Mouse (Mus musculus): ENCODE measurements around the gene Crtc3. TPM values are rescaled to one million over a fixed set of nuclear protein-coding genes. Genes with fewer than 3 reads are reported as not detected.

Crtc3 gene
- polyA plus RNA-seq, 1 experiment from 2014 or later = 11.2 TPM

GRCm38 (mm10) chr7:80556166-80556565 lies 132.5 kb downstream of the Crtc3 start:
- no peak for DNase-seq (ENCODE audit: low spot score)
- 85% methylated on average over 3 of the region's 3 CpGs for WGBS
- peaks cover 10% of the 10 kb centered on the region for H3K4me1 ChIP-seq
- no peak overlapping the region for H3K27ac ChIP-seq (replicated peaks)
- H3K9me3 ChIP-seq = no peaks in the 10 kb centered on the region
- no peaks in the 10 kb centered on the region for H3K27me3 ChIP-seq (replicated peaks; ENCODE audit: low read depth, poor library complexity, severe bottlenecking)
- H3K36me3 ChIP-seq (replicated peaks) = no peaks in the 10 kb centered on the region
- H3K4me3 ChIP-seq = no peak overlapping the region

- Histone ChIP-seq H3K4me3 (no peak overlapping the region), H3K4me1 (peaks cover 9% of the 10 kb centered on the region), H3K27ac (replicated peaks) (0 out of 2 replicates have a peak overlapping the region, but pooled peaks have one; percentile 69), H3K9me3 (no peaks in the 10 kb centered on the region), H3K36me3 (replicated peaks) (no peaks in the 10 kb centered on the region), H3K27me3 (replicated peaks; ENCODE audit: low read depth, poor library complexity, severe bottlenecking) (no peaks in the 10 kb centered on the region)
- no peak for DNase-seq (ENCODE audit: low spot score)
- WGBS = 75% methylated on average over 3 of the region's 3 CpGs
Observed at GRCm38 (mm10) chr7:80555146-80555545, 133.5 kb downstream of the Crtc3 start.

GRCm38 (mm10) chr7:80554180-80555021 lies 134.3 kb downstream of the Crtc3 start:
- Histone ChIP-seq H3K27ac (replicated peaks) (peak overlapping the region; percentile 69), H3K36me3 (replicated peaks) (no peaks in the 10 kb centered on the region), H3K4me3 (no peak overlapping the region), H3K27me3 (replicated peaks; ENCODE audit: low read depth, poor library complexity, severe bottlenecking) (no peaks in the 10 kb centered on the region), H3K4me1 (peaks cover 9% of the 10 kb centered on the region), H3K9me3 (no peaks in the 10 kb centered on the region)
- peak; percentile 28 for DNase-seq (ENCODE audit: low spot score)
- 64% methylated on average over 22 of the region's 22 CpGs for WGBS

GRCm38 (mm10) chr7:80548513-80549260 lies 140.0 kb downstream of the Crtc3 start:
- H3K4me3 ChIP-seq = no peak overlapping the region
- H3K9me3 ChIP-seq = no peaks in the 10 kb centered on the region
- H3K4me1 ChIP-seq = 0 out of 2 replicates have a peak, but pooled peaks cover 3% of the 10 kb centered on the region
- no peaks in the 10 kb centered on the region for H3K36me3 ChIP-seq (replicated peaks)
- DNase-seq (ENCODE audit: low spot score) = no peak
- H3K27me3 ChIP-seq (replicated peaks; ENCODE audit: low read depth, poor library complexity, severe bottlenecking) = no peaks in the 10 kb centered on the region
- H3K27ac ChIP-seq (replicated peaks) = no peak overlapping the region
- WGBS = 86% methylated on average over 7 of the region's 7 CpGs

GRCm38 (mm10) chr7:80542139-80542831 lies 146.4 kb downstream of the Crtc3 start:
- no peaks in the 10 kb centered on the region for H3K36me3 ChIP-seq (replicated peaks)
- no peak overlapping the region for H3K27ac ChIP-seq (replicated peaks)
- DNase-seq (ENCODE audit: low spot score) = no peak
- H3K9me3 ChIP-seq = no peaks in the 10 kb centered on the region
- 0 out of 2 replicates have a peak, but pooled peaks cover 3% of the 10 kb centered on the region for H3K4me1 ChIP-seq
- H3K4me3 ChIP-seq = no peak overlapping the region
- H3K27me3 ChIP-seq (replicated peaks; ENCODE audit: low read depth, poor library complexity, severe bottlenecking) = no peaks in the 10 kb centered on the region
- WGBS = 85% methylated on average over 7 of the region's 7 CpGs

GRCm38 (mm10) chr7:80539581-80539980 lies 149.1 kb downstream of the Crtc3 start:
- Histone ChIP-seq H3K9me3 (no peaks in the 10 kb centered on the region), H3K27ac (replicated peaks) (no peak overlapping the region), H3K4me1 (0 out of 2 replicates have a peak, but pooled peaks cover 3% of the 10 kb centered on the region), H3K27me3 (replicated peaks; ENCODE audit: low read depth, poor library complexity, severe bottlenecking) (no peaks in the 10 kb centered on the region), H3K36me3 (replicated peaks) (no peaks in the 10 kb centered on the region), H3K4me3 (no peak overlapping the region)
- 65% methylated on average over 5 of the region's 5 CpGs for WGBS
- no peak for DNase-seq (ENCODE audit: low spot score)

Other genes with a start within 250 kb of the Crtc3 start
- gene Blm, start 153.8 kb downstream of the Crtc3 start, polyA plus RNA-seq (2016; fragmentation: Nextera tagmentation; extraction: Ambion mirVana) = 49.6 and 54.6 TPM in 2 replicates
- gene Iqgap1, start 137.1 kb upstream of the Crtc3 start, polyA plus RNA-seq (2016; fragmentation: Nextera tagmentation; extraction: Ambion mirVana) = 29.2 and 29.3 TPM in 2 replicates
- gene Zscan2, start 172.0 kb upstream of the Crtc3 start, polyA plus RNA-seq (2016; fragmentation: Nextera tagmentation; extraction: Ambion mirVana) = 3.0 and 3.5 TPM in 2 replicates
- gene Wdr73, start 212.4 kb upstream of the Crtc3 start, polyA plus RNA-seq (2016; fragmentation: Nextera tagmentation; extraction: Ambion mirVana) = 49.1 and 52.0 TPM in 2 replicates
- 7.0 and 7.4 TPM in 2 replicates for gene Nmb, start 216.2 kb upstream of the Crtc3 start, polyA plus RNA-seq (2016; fragmentation: Nextera tagmentation; extraction: Ambion mirVana)